43 mouse cellular contexts compared by ENCODE assay signal in genomic region chr15:75318584-75318983, GRCm38 (mm10). TPM values are rescaled to one million over a fixed set of nuclear protein-coding genes. Genes with fewer than 3 reads are reported as not detected.
"Had no signal": no experiment of that assay in that cellular context is flagged by ENCODE, and none has a peak within 500 bp of the region (broad histone marks: within the 10 kb centered on the region; RNA-seq: fewer than 3 reads in every experiment).

No protein-coding gene starts in this region.

- H3K9ac ChIP-seq: heart, embryonic 13.5 days; heart, embryonic 15.5 days; hindbrain, embryonic 13.5 days; hindbrain, embryonic 15.5 days; kidney, embryonic 15.5 days; limb, embryonic 13.5 days; limb, embryonic 15.5 days; liver, embryonic 13.5 days had no signal

- H3K27ac ChIP-seq: gastrocnemius, adult 2 months; heart, embryonic 10.5 days; heart, embryonic 13.5 days; heart, embryonic 15.5 days; hindbrain, embryonic 13.5 days; hindbrain, embryonic 15.5 days; hindbrain, postnatal 0 days; kidney, embryonic 15.5 days; kidney, postnatal 0 days; limb, embryonic 13.5 days; limb, embryonic 15.5 days; liver, embryonic 13.5 days had no signal

- H3K36me3 ChIP-seq: heart, embryonic 10.5 days; heart, embryonic 13.5 days; heart, embryonic 15.5 days; hindbrain, embryonic 13.5 days; hindbrain, embryonic 15.5 days; kidney, embryonic 15.5 days; limb, embryonic 13.5 days; limb, embryonic 15.5 days; liver, embryonic 13.5 days had no signal

- ATAC-seq: hindbrain, postnatal 0 days; intestine, embryonic 16.5 days had no signal

- H3K9me3 ChIP-seq: heart, embryonic 15.5 days; hindbrain, embryonic 15.5 days; limb, embryonic 15.5 days; liver, embryonic 13.5 days had no signal

- DNase-seq: gastrocnemius, adult 2 months; gastrocnemius, postnatal 10 days; gastrocnemius, postnatal 25 days; heart, adult 18-20 months; heart, postnatal 14 days; heart, postnatal 36 days; kidney, adult 11 months; kidney, adult 2 months; kidney, adult 9 months; kidney, postnatal 14 days; kidney, postnatal 36 days; layer of hippocampus, adult 9-11 months; layer of hippocampus, postnatal 36 days; left cerebral cortex, postnatal 4 days; liver, embryonic 13.5 days had no signal

- H3K4me2 ChIP-seq: heart, embryonic 13.5 days; heart, embryonic 15.5 days; hindbrain, embryonic 13.5 days; hindbrain, embryonic 15.5 days; kidney, embryonic 15.5 days; limb, embryonic 13.5 days; limb, embryonic 15.5 days; liver, embryonic 11.5 days; liver, embryonic 13.5 days had no signal

- H3K4me3 ChIP-seq: gastrocnemius, adult 2 months; heart, embryonic 10.5 days; heart, embryonic 13.5 days; heart, embryonic 15.5 days; hindbrain, embryonic 13.5 days; hindbrain, embryonic 15.5 days; kidney, embryonic 15.5 days; limb, embryonic 13.5 days; limb, embryonic 15.5 days; liver, embryonic 13.5 days had no signal

- H3K27me3 ChIP-seq: heart, embryonic 13.5 days; heart, embryonic 15.5 days; hindbrain, embryonic 13.5 days; hindbrain, embryonic 15.5 days; kidney, embryonic 15.5 days; limb, embryonic 13.5 days; limb, embryonic 15.5 days; liver, embryonic 13.5 days had no signal

- H3K4me1 ChIP-seq: heart, embryonic 10.5 days; heart, embryonic 13.5 days; heart, embryonic 15.5 days; hindbrain, embryonic 13.5 days; hindbrain, embryonic 15.5 days; kidney, embryonic 15.5 days; limb, embryonic 13.5 days; limb, embryonic 15.5 days; liver, embryonic 13.5 days had no signal

RNA-seq across cellular contexts. Expression of gene Ly6f, which starts 50.4 kb away (rescaled TPM):
- total RNA-seq: gastrocnemius, adult 2 months; gastrocnemius, postnatal 10 days; gastrocnemius, postnatal 25 days; gastrocnemius, postnatal 4 days; granulocyte monocyte progenitor cell, adult 5-6 weeks; heart, adult 18-20 months; heart, adult 8-10 months; heart, postnatal 14 days; heart, postnatal 36 days; hematopoietic stem cell, adult 5-6 weeks; hindbrain, postnatal 0 days; layer of hippocampus, adult 18-20 months; layer of hippocampus, adult 8-10 months; layer of hippocampus, postnatal 14 days; layer of hippocampus, postnatal 36 days; left cerebral cortex, adult 18-20 months; left cerebral cortex, adult 8-10 months; left cerebral cortex, postnatal 10 days; left cerebral cortex, postnatal 25 days; left cerebral cortex, postnatal 4 days had no signal
- polyA plus RNA-seq: heart, embryonic 10.5 days; heart, embryonic 13.5 days; heart, embryonic 15.5 days; heart, postnatal 0 days; hindbrain, embryonic 11.5 days; hindbrain, embryonic 13.5 days; hindbrain, embryonic 15.5 days; hindbrain, postnatal 0 days; intestine, embryonic 14.5 days; kidney, embryonic 15.5 days; large intestine, adult 2 months; limb, embryonic 11.5 days; limb, embryonic 13.5 days; limb, embryonic 15.5 days; liver, embryonic 11.5 days; liver, embryonic 13.5 days had no signal
